Mouse (Mus musculus): ENCODE data around the gene Dip2b.

- TF ChIP-seq CTCF (IDR thresholded peaks at IDR 0.05; ENCODE audit: control insufficient read depth, insufficient read depth, insufficient read length): no peak
- no peak for TF ChIP-seq CEBPB (IDR thresholded peaks at IDR 0.05; ENCODE audit: low read depth)
Measured at GRCm38 (mm10) chr15:100248665-100249433, 210.4 kb downstream of the Dip2b start.
